Mouse (Mus musculus) kidney, adult 2 months (tissue): ENCODE results near the gene Zfp385c. TPM values are rescaled to one million over a fixed set of nuclear protein-coding genes. Genes with fewer than 3 reads are reported as not detected.
A peak's percentile ranks its signal among the peaks of the same experiment; 100 is the strongest.

Source experiments
- DNase-seq: peaks from one replicate; pipeline ENCODE4 v3.0.0; 2021
- H3K27ac ChIP-seq: fragments of 200-500 bp; 2 replicates; pipeline ENCODE4 v1.5.1; 2012; ENCODE audit warnings: low read depth, low read length, control low read depth, inconsistent platforms; ENCODE audit not compliant: insufficient read depth
- H3K27me3 ChIP-seq: fragments of 200-500 bp; replicated peaks from 2 replicates; pipeline ENCODE4 v1.6.1; 2012; ENCODE audit warnings: mild to moderate bottlenecking, moderate library complexity, low read length, inconsistent platforms; ENCODE audit not compliant: control insufficient read depth, insufficient read depth
- H3K36me3 ChIP-seq: fragments of 200-500 bp; 2 replicates; pipeline ENCODE4 v1.6.1; 2012; ENCODE audit warnings: mild to moderate bottlenecking, moderate library complexity, low read length, inconsistent platforms; ENCODE audit not compliant: control insufficient read depth, insufficient read depth
- H3K4me1 ChIP-seq: fragments of 200-500 bp; 2 replicates; pipeline ENCODE4 v1.6.1; 2011; ENCODE audit warnings: low read length; ENCODE audit not compliant: control insufficient read depth, insufficient read depth
- H3K4me3 ChIP-seq: fragments of 200-500 bp; 2 replicates; pipeline ENCODE4 v1.5.1; 2011; ENCODE audit warnings: mild to moderate bottlenecking, low read depth, low read length, control low read depth; ENCODE audit not compliant: insufficient read depth
- CTCF ChIP-seq: fragments of 200-500 bp; conservative IDR thresholded peaks from 2 replicates; pipeline ENCODE4 v1.5.1; 2011; ENCODE audit warnings: low read depth, mild to moderate bottlenecking, control low read depth, low read length, moderate library complexity, mixed read lengths; ENCODE audit not compliant: insufficient read depth, insufficient read length
- POLR2A ChIP-seq: fragments of 200-500 bp; IDR thresholded peaks from one replicate; pipeline ENCODE4 v1.6.1; 2011; ENCODE audit warnings: low read depth, low read length, control low read depth
- WGBS: fragments of 180-500 bp; shearing (Covaris S2); methylation state at CpG from one replicate; pipeline ENCODE4 v1.1.7; 2018; 5-methylcytosine and 5-hydroxymethylcytosine counted together
- polyA plus RNA-seq: library from polyadenylated mRNA; depleted of rRNA; stranded (reverse); fragments of >200 nt; gene quantifications from 2 replicates; pipeline ENCODE4 v1.2.3, GENCODE M21; 2012

Zfp385c gene
- polyA plus RNA-seq, 1 experiment = 0.34 TPM

DNA sequence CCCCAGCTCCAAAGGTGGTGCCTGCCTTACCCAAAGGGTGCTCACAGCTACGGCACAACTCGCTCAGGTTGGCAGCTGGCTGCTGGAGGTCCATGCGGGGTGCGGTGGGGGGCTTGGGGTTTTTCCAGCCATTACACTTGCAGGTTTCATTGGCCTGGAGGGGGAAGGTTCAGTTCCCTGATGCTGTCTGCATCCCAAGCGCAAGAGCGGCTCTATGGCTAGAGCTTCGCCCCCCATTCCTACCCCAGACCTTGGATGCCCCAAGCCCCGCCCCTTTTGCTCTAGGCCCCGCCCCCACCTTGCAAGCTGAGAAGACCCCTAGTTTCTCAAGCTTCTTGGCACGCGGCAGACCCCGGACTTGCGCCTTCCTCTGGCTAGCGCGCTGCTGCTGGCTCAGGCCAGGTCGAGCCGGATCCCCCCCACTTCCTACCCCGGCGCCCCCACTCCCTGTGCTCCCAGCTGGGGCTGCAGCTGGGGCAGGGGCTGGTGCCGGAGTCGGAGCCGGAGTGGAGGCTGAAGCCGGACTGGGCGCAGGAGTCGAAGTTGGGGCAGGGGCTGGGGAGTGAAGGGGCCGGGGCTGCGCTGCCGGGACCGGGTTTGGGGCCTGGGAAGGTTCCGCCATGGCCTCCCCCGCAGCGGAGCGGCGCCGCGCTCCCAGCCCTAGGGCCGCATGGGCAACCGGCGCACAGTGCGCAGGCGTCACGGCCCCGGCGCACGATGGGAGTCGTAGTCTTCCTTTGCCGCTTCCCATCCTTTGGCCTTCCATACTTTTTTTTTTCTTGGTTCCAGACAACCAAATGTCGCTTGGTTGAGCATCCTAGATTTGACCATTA is 19.7 kb upstream of the Zfp385c start, which contains the start of gene Kat2a:
Gene Kat2a (minus strand): TSS at position 683 of the 833 bp plus-strand sequence.
- DNase-seq = peak; percentile 91
- peaks cover 4% of the 10 kb centered on the region; the same call in 1 of the 2 replicates for H3K4me1 ChIP-seq
- H3K27ac ChIP-seq = peak within 1 kb of the TSS; percentile 67; the same call in 1 of the 2 replicates
- no peaks in the 10 kb centered on the region for H3K27me3 ChIP-seq
- H3K36me3 ChIP-seq = peaks cover under 1% of the 10 kb centered on the region; the same call in 1 of the 2 replicates
- 2% methylated on average over 48 of the region's 48 CpGs for WGBS
- TF ChIP-seq POLR2A (no peak), CTCF (no peak)
- H3K4me3 ChIP-seq = peak within 1 kb of the TSS; percentile 85

DNA sequence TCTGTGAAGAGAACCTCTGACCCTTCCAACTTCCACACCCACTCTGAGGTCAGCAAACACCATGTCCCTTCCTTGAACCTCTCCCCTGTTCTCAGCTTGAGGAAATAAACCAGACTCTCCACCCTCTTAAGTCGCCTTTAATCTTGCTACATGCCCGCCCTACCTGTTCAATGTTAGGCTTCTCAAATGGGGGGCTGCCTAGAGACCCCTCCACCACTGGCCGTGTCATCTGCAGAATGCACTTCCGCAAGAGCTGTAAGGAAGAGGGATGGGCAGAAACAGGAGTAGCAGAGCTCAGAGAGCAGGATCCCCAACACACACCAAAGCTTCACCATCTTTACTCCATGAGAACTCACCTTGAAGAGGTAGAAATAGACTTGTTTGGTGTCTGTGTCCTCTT is 18.7 kb upstream of the Zfp385c start:
- no peak overlapping the region for H3K4me3 ChIP-seq
- WGBS = 92% methylated on average over 4 of the region's 4 CpGs

DNA sequence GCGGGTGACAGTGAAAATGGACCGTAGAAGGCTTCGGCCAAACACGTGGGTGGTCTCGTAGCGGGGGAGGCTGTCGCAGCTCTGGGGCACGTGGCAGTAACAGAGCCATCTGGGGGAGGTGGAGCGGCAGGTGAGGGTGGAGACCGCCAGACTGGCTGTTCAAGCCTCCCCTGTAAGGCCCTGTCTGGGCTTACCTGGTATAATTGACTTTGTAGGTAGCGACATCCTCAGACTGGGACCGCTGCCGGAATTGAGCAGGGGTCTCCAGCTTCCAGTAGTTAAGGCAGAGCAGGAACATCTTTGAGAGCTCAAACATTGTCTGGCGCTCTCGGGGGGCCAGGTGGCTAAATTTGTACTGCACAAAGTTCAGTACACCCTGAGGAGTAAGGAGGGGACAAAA is 18.3 kb upstream of the Zfp385c start:
- Histone ChIP-seq H3K27me3 (no peaks in the 10 kb centered on the region), H3K27ac (no peak overlapping the region), H3K4me1 (peaks cover 4% of the 10 kb centered on the region; the same call in 1 of the 2 replicates), H3K36me3 (no peaks in the 10 kb centered on the region), H3K4me3 (no peak overlapping the region)
- 84% methylated on average over 15 of the region's 15 CpGs for WGBS
- DNase-seq = no peak
- TF ChIP-seq POLR2A (no peak), CTCF (no peak)

More for the DNA sequence above, 18.7 kb upstream of the Zfp385c start:
- Histone ChIP-seq H3K27ac (no peak overlapping the region), H3K4me1 (peaks cover 4% of the 10 kb centered on the region; the same call in 1 of the 2 replicates), H3K36me3 (no peaks in the 10 kb centered on the region), H3K27me3 (no peaks in the 10 kb centered on the region)
- no peak for DNase-seq
- no peak for TF ChIP-seq POLR2A
- TF ChIP-seq CTCF = no peak

DNA sequence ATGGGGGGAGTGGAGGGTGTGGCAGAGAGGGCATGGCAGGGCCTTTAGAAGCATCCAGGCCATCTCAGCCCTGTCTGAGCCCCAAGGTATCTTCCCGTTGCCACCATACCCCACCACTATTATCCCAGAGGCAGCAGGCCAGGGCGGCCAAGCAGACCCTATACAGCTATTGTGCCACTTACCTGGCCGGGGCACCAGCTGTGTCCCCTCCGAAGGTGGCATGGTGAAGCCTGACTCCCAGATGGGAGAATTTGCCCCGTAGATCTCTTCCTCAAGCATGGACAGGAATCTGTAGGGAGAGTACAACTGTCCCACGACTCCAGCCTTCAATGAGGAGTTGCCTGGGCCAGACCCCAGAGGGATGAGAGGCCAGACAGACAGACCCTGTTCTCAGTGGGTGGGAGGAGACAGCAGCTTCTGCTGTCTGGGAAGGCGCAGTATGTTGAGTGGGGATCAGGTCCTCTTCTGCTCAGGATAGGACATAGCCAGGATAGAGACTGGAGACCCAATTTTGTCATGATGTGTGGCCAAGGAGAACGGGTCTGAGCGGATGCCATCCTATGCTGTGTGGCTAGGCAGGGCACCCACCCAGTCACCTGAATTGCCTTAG is 17.1 kb upstream of the Zfp385c start:
- Histone ChIP-seq H3K4me3 (no peak overlapping the region), H3K4me1 (peaks cover 4% of the 10 kb centered on the region; the same call in 1 of the 2 replicates), H3K36me3 (no peaks in the 10 kb centered on the region), H3K27ac (no peak overlapping the region), H3K27me3 (no peaks in the 10 kb centered on the region)
- no peak for DNase-seq
- no peak for TF ChIP-seq CTCF
- no peak for TF ChIP-seq POLR2A
- WGBS = 93% methylated on average over 9 of the region's 9 CpGs

DNA sequence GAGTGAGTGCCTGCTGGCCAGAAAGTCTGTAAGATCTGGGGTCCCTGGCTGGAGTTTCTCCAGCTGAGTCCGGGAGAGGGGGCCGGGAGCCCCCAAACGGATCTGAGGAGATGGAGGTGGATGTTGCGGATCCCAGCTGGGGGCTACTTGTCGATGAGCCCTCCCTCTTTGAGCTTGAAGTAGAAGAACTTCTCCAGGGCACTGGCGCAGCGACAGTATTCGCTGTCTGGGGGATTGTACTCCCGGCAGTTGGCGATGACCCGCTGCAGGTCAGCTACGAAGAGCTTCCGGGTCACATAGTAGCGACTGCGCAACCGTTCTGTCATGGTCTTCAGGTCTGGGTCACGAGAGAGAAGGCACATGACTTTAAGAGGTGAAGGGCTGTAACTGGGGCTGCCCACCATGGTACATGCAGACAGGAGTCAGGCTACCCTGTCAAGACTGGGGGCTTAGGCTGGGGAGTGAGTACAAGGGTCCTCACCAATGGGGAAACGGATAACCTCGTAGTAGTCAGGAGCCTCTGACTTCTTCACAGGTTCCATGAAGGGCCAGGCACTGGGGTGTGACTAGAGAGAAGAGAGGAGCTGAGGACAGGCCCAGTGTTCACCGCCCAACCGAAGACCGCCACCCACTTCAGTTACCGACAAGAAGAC is 13.0 kb upstream of the Zfp385c start:
- no peaks in the 10 kb centered on the region for H3K36me3 ChIP-seq
- WGBS = 91% methylated on average over 23 of the region's 23 CpGs

DNA sequence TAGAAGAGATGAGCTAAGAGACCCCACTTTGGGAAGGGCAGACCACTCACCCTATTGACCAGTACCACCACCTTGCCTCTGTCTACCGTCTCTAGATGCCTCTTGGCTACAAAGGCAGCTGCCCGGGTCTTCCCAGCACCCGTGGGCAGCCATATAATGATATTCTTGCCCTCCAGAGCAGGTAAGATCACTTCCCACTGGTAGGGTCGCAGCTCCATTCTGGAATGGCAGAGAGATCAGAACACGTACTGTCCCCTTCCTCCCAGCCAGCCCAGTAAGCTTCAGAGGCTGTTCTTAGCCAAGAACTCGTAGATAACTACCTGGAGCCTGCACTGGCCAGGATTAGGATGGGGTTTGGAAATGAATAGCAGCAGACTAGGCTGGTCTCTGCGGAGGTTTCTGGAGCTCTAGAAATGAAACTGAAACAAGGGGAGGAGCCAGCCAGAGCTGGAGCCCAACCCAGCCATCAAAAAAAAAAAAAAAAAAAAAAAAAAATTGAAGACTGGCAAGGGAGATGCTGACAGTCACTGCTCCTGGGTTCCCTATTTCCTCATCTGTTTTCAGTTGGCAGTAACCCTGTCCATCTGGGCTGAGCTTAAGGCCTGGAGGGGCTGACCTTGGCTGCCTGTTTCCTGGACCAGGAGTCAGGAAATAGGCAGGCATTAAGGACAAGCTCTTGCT is 11.7 kb upstream of the Zfp385c start, which contains the start of gene Dhx58:
Gene Dhx58 (minus strand): TSS at position 421 of the 681 bp plus-strand sequence.
- Histone ChIP-seq H3K4me3 (peak within 1 kb of the TSS; percentile 48), H3K4me1 (peaks cover 7% of the 10 kb centered on the region), H3K27me3 (no peaks in the 10 kb centered on the region), H3K27ac (peak within 1 kb of the TSS; percentile 37; the same call in 1 of the 2 replicates), H3K36me3 (no peaks in the 10 kb centered on the region)
- TF ChIP-seq CTCF (no peak), POLR2A (no peak)
- peak; percentile 46 for DNase-seq
- 54% methylated on average over 7 of the region's 7 CpGs for WGBS

More for the DNA sequence above, 13.0 kb upstream of the Zfp385c start:
- Histone ChIP-seq H3K4me1 (peaks cover 7% of the 10 kb centered on the region), H3K4me3 (no peak overlapping the region), H3K27ac (no peak overlapping the region), H3K27me3 (no peaks in the 10 kb centered on the region)
- TF ChIP-seq CTCF (no peak), POLR2A (no peak)
- DNase-seq = no peak
